Mouse (Mus musculus) regulatory T cell (primary cell): ENCODE data around the gene AC192777.2.
"Not testable (repeated sequence)": the region's sequence is repeated elsewhere in the genome, so short reads cannot be mapped to it uniquely, and the experiment has no call there.

ENCODE experiments used
- in situ Hi-C: fragments of 300-600 bp; cut with MboI, MseI; formaldehyde crosslinking; loops from one replicate; pipeline ENCODE4 v1.15.1; 2025; ENCODE audit warnings: high pct_unique_total_duplicates

AC192777.2 gene

GRCm38 (mm10) chr17:40095150-40095549 lies at the start of gene AC192777.2:
AC192777.2 (plus strand) TSS chr17:40095450.
- in situ Hi-C loops, result not testable (repeated sequence)

GRCm38 (mm10) chr17:40116172-40116571 lies 20.9 kb downstream of the AC192777.2 start:
- in situ Hi-C loops, result not testable (repeated sequence)

- in situ Hi-C loops, result not testable (repeated sequence)
Measured at GRCm38 (mm10) chr17:40116877-40117276, 21.6 kb downstream of the AC192777.2 start.
